Mouse (Mus musculus) embryonic facial prominence, embryonic 13.5 days (tissue): ENCODE data around the gene Patj. TPM values are rescaled to one million over a fixed set of nuclear protein-coding genes. Genes with fewer than 3 reads are reported as not detected.
"Not testable (repeated sequence)": the region's sequence is repeated elsewhere in the genome, so short reads cannot be mapped to it uniquely, and the experiment has no call there.

ENCODE experiments used
- ATAC-seq: fragments of 200-750 bp; cut with Nextera tagmentation; 2 replicates; pipeline ENCODE4 v1.8.0; 2017; ENCODE audit warnings: low read depth; ENCODE audit not compliant: insufficient number of reproducible peaks, insufficient read depth, low FRiP score, low TSS enrichment
- H3K27ac ChIP-seq: fragments of 300-500 bp; sonication (generic); 2 replicates; pipeline ENCODE4 v1.5.1; 2015; ENCODE audit warnings: moderate library complexity, mild to moderate bottlenecking, inconsistent platforms
- H3K27me3 ChIP-seq: fragments of 300-500 bp; sonication (generic); 2 replicates; pipeline ENCODE4 v1.6.1; 2015; ENCODE audit warnings: mild to moderate bottlenecking, inconsistent platforms
- H3K36me3 ChIP-seq: fragments of 300-500 bp; sonication (generic); 2 replicates; pipeline ENCODE4 v1.6.1; 2015; ENCODE audit warnings: mild to moderate bottlenecking, inconsistent platforms
- H3K4me1 ChIP-seq: fragments of 300-500 bp; sonication (generic); 2 replicates; pipeline ENCODE4 v1.6.1; 2015; ENCODE audit warnings: inconsistent platforms
- H3K4me2 ChIP-seq: fragments of 300-500 bp; sonication (generic); 2 replicates; pipeline ENCODE4 v1.6.1; 2015; ENCODE audit warnings: moderate library complexity, mild to moderate bottlenecking, inconsistent platforms
- H3K4me3 ChIP-seq: fragments of 300-500 bp; sonication (generic); 2 replicates; pipeline ENCODE4 v1.5.1; 2015; ENCODE audit warnings: mild to moderate bottlenecking, inconsistent platforms
- H3K9ac ChIP-seq: fragments of 300-500 bp; sonication (generic); 2 replicates; pipeline ENCODE4 v1.6.1; 2015; ENCODE audit warnings: mild to moderate bottlenecking, inconsistent platforms
- H3K9me3 ChIP-seq: fragments of 300-500 bp; sonication (generic); 2 replicates; pipeline ENCODE4 v1.6.1; 2016; ENCODE audit warnings: inconsistent platforms
- WGBS: fragments of 180-500 bp; shearing (Covaris S2); methylation state at CpG from one replicate; pipeline ENCODE4 v1.1.7; 2015; ENCODE audit warnings: mixed read lengths; 5-methylcytosine and 5-hydroxymethylcytosine counted together
- polyA plus RNA-seq: library from polyadenylated mRNA; unstranded; fragments of >200 nt; fragmentation: Nextera tagmentation; extraction: Ambion mirVana; gene quantifications from 2 replicates; pipeline ENCODE4 v1.2.1, GENCODE M21; 2015

Patj gene
- polyA plus RNA-seq, 1 experiment from 2014 or later: 12.9 TPM

GRCm38 (mm10) chr4:98404412-98404811 is 8.8 kb downstream of the Patj start:
- Histone ChIP-seq H3K36me3 (no peaks in the 10 kb centered on the region), H3K4me1 (no peaks in the 10 kb centered on the region), H3K27ac (no peak overlapping the region), H3K4me3 (no peak overlapping the region), H3K27me3 (no peaks in the 10 kb centered on the region), H3K9me3 (no peaks in the 10 kb centered on the region), H3K9ac (no peak overlapping the region), H3K4me2 (no peak overlapping the region)
- ATAC-seq: no peak
- 86% methylated on average over 6 of the region's 6 CpGs for WGBS

GRCm38 (mm10) chr4:98408455-98408854 is 12.9 kb downstream of the Patj start:
- WGBS: 86% methylated on average over 4 of the region's 4 CpGs
- no peak for ATAC-seq

GRCm38 (mm10) chr4:98415150-98415549 is 19.6 kb downstream of the Patj start:
- WGBS: 95% methylated on average over 8 of the region's 8 CpGs
- ATAC-seq, H3K4me1 ChIP-seq, H3K4me2 ChIP-seq, H3K9ac ChIP-seq, H3K27ac ChIP-seq, H3K9me3 ChIP-seq, H3K4me3 ChIP-seq, H3K27me3 ChIP-seq: not testable (repeated sequence)
- H3K36me3 ChIP-seq: peaks cover 26% of the 10 kb centered on the region

More at GRCm38 (mm10) chr4:98408455-98408854, 12.9 kb downstream of the Patj start:
- Histone ChIP-seq H3K27ac (no peak overlapping the region), H3K4me3 (no peak overlapping the region), H3K27me3 (no peaks in the 10 kb centered on the region), H3K4me1 (no peaks in the 10 kb centered on the region), H3K9ac (no peak overlapping the region), H3K9me3 (no peaks in the 10 kb centered on the region), H3K4me2 (no peak overlapping the region), H3K36me3 (peaks cover 15% of the 10 kb centered on the region)

GRCm38 (mm10) chr4:98428371-98428770 is 32.8 kb downstream of the Patj start:
- Histone ChIP-seq H3K4me2 (no peak overlapping the region), H3K4me1 (peaks cover 3% of the 10 kb centered on the region; the same call in 1 of the 2 replicates), H3K27ac (no peak overlapping the region), H3K4me3 (no peak overlapping the region), H3K36me3 (peaks cover 3% of the 10 kb centered on the region; the same call in 1 of the 2 replicates), H3K9me3 (no peaks in the 10 kb centered on the region), H3K9ac (no peak overlapping the region), H3K27me3 (no peaks in the 10 kb centered on the region)
- ATAC-seq: no peak
- 85% methylated on average over 8 of the region's 8 CpGs for WGBS

- WGBS: 83% methylated on average over 10 of the region's 10 CpGs
Observed at GRCm38 (mm10) chr4:98435641-98436457, 40.3 kb downstream of the Patj start.

GRCm38 (mm10) chr4:98436664-98437363 is 41.2 kb downstream of the Patj start:
- no peak overlapping the region for H3K27ac ChIP-seq
- peaks cover 7% of the 10 kb centered on the region; the same call in 1 of the 2 replicates for H3K4me1 ChIP-seq
- WGBS: 77% methylated on average over 12 of the region's 12 CpGs
- no peaks in the 10 kb centered on the region for H3K27me3 ChIP-seq
- no peak for ATAC-seq
- no peak overlapping the region for H3K4me3 ChIP-seq
- H3K36me3 ChIP-seq: no peaks in the 10 kb centered on the region; the same call in 1 of the 2 replicates
- no peaks in the 10 kb centered on the region for H3K9me3 ChIP-seq
- no peak overlapping the region for H3K4me2 ChIP-seq
- no peak overlapping the region for H3K9ac ChIP-seq

More at GRCm38 (mm10) chr4:98435641-98436457, 40.3 kb downstream of the Patj start:
- Histone ChIP-seq H3K4me3 (no peak overlapping the region), H3K27ac (no peak overlapping the region), H3K9ac (no peak overlapping the region), H3K4me1 (peaks cover 7% of the 10 kb centered on the region; the same call in 1 of the 2 replicates), H3K4me2 (no peak overlapping the region), H3K9me3 (no peaks in the 10 kb centered on the region), H3K27me3 (no peaks in the 10 kb centered on the region), H3K36me3 (peaks cover 2% of the 10 kb centered on the region; the same call in 1 of the 2 replicates)
- no peak for ATAC-seq

- Histone ChIP-seq H3K4me2 (no peak overlapping the region), H3K4me3 (no peak overlapping the region), H3K4me1 (peaks cover 7% of the 10 kb centered on the region; the same call in 1 of the 2 replicates), H3K27me3 (no peaks in the 10 kb centered on the region), H3K9me3 (no peaks in the 10 kb centered on the region), H3K9ac (no peak overlapping the region), H3K36me3 (no peaks in the 10 kb centered on the region), H3K27ac (no peak overlapping the region)
- 57% methylated on average over 8 of the region's 8 CpGs for WGBS
- ATAC-seq: no peak
Observed at GRCm38 (mm10) chr4:98439261-98440005, 43.8 kb downstream of the Patj start.

- H3K9ac ChIP-seq: no peak overlapping the region
- no peak overlapping the region for H3K4me2 ChIP-seq
- no peak overlapping the region for H3K4me3 ChIP-seq
- H3K9me3 ChIP-seq: no peaks in the 10 kb centered on the region
- peaks cover 7% of the 10 kb centered on the region; the same call in 1 of the 2 replicates for H3K4me1 ChIP-seq
- no peak for ATAC-seq
- H3K36me3 ChIP-seq: no peaks in the 10 kb centered on the region
- H3K27me3 ChIP-seq: no peaks in the 10 kb centered on the region
- 75% methylated on average over 3 of the region's 3 CpGs for WGBS
- H3K27ac ChIP-seq: no peak overlapping the region
Observed at GRCm38 (mm10) chr4:98441248-98441647, 45.7 kb downstream of the Patj start.

GRCm38 (mm10) chr4:98444437-98445139 is 49.0 kb downstream of the Patj start:
- no peaks in the 10 kb centered on the region; the same call in 1 of the 2 replicates for H3K4me1 ChIP-seq
- no peak for ATAC-seq
- H3K9ac ChIP-seq: no peak overlapping the region
- 83% methylated on average over 10 of the region's 10 CpGs for WGBS
- H3K9me3 ChIP-seq: no peaks in the 10 kb centered on the region
- no peak overlapping the region for H3K27ac ChIP-seq
- H3K4me3 ChIP-seq: no peak overlapping the region
- H3K4me2 ChIP-seq: no peak overlapping the region
- no peaks in the 10 kb centered on the region for H3K27me3 ChIP-seq
- H3K36me3 ChIP-seq: no peaks in the 10 kb centered on the region

GRCm38 (mm10) chr4:98449564-98450263 is 54.1 kb downstream of the Patj start:
- Histone ChIP-seq H3K27me3 (no peaks in the 10 kb centered on the region), H3K36me3 (0 out of 2 replicates have a peak, but pooled peaks cover 6% of the 10 kb centered on the region), H3K9me3 (no peaks in the 10 kb centered on the region), H3K9ac (no peak overlapping the region), H3K4me3 (no peak overlapping the region), H3K4me1 (no peaks in the 10 kb centered on the region), H3K4me2 (no peak overlapping the region), H3K27ac (no peak overlapping the region)
- no peak for ATAC-seq
- WGBS: 84% methylated on average over 4 of the region's 4 CpGs
